Mouse (Mus musculus) granulocyte monocyte progenitor cell, adult 5-6 weeks (primary cell): ENCODE results near the gene Pmf1. TPM values are rescaled to one million over a fixed set of nuclear protein-coding genes. Genes with fewer than 3 reads are reported as not detected.

ENCODE experiments used
- ATAC-seq: replicated peaks from 2 replicates; pipeline ENCODE4 v1.8.0; 2016; ENCODE audit warnings: mild to moderate bottlenecking, moderate TSS enrichment, inconsistent platforms; ENCODE audit not compliant: poor library complexity, severe bottlenecking
- total RNA-seq, 2 experiments: library from RNA; stranded (forward) in 1 of 2; stranded (reverse) in 1 of 2; fragments of 200-712, 200-1000 nt in 1 of 2; fragments of >200 nt in 1 of 2; fragmentation: Nextera tagmentation in 1 of 2; gene quantifications; 2 replicates each; pipeline ENCODE4 v1.2.3; 2014 to 2017

Pmf1 gene
- total RNA-seq, 2 experiments from 2014 or later: 115 to 141 TPM

DNA sequence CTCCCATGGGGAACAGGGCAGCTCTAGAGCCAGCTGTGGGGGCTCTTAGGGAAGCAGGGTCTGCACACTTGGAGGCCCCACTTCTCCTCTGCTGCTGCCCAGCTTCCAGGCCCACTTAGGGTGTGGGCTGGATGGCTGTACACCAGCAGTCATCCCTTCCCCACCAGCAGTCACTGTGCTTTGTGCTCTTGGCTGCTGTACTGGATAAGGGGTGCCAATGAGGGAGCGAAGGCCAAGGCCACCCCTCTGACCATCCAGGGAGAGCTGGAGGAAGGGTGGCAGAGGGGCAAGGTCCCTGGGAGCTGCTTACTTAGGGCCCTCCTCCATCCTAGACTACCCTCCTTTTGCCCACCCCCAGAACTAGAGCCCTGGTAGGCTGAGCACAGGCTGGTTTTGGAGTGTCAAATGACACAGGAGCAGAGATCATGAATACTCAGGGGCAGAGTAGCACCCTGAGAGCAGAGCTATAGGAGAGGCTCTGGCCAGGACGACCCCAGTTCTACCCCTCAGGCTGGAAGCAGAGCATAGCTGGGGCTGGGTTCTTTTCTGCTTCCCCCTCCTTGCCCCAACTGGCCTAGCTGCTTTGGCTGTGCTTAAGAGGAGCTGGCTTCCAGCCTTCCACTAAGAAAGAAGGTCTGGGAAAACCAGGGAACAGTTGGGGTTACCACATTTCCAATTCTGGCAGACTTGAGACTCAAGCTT is 48.4 kb downstream of the Pmf1 start:
- no peak for ATAC-seq

- ATAC-seq: no peak
These were observed 49.0 kb downstream of the Pmf1 start for GRCm38 (mm10) chr3:88361096-88361495.

DNA sequence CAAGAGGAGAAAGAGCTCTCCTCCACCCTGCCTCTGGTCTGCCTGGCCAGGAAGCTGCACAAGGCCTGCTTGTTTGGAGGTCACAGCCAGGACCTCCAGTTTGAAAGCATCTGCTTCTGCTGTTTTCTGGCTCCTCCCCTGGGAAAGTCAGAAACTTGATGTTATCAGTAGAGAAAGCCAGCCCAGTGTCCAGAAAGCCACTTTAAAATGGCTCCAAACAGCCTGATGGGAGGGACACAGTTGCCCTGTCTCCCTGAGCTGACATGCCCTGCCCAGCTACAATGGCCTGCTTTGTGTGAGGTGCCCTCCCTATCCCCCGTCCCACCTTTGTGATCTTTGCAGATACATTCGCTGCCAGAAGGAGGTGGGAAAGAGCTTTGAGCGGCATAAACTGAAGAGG is 50.1 kb downstream of the Pmf1 start:
- ATAC-seq: no peak

DNA sequence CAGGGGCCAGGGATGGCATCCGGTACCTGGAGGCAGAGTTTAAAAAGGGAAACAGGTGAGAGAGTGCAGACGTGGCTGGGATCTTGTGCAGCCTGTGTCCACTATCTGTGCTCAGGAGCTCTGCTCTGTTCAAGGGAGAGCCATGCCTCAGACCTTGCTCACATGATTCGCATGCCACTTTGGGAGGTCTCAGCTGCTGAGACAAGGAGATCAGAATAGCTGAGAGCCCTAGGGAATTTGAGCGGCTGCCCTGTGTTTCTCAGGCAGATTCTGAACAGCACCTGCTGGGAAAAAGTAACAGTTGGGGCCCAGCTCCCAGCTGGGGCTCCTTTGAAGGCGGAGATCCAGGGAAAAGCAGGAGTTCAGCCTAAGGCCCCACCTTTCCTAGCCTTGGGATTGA is 50.5 kb downstream of the Pmf1 start:
- no peak for ATAC-seq

GRCm38 (mm10) chr3:88354396-88355165 is 55.5 kb downstream of the Pmf1 start:
- no peak for ATAC-seq

DNA sequence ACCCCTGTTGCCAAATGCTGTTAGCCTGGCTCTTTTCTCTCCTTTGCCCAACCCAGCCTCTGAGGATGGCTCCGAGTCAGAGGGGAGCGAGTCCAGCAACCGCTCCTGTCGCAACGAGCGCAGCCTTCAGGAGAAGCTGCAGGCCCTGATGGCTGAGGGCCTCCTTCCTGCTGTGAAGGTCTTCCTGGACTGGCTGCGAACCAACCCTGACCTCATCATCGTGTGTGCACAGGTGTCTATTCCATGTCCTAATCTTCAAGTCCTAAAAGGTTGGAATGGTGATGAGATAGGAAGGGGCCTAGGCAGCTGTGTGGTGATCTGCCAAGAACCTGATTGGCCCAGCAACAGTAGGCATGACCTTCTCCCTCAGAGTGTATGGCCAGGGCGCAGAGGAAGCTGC is 57.2 kb downstream of the Pmf1 start:
- no peak for ATAC-seq

GRCm38 (mm10) chr3:88350732-88351131 is 59.4 kb downstream of the Pmf1 start:
- ATAC-seq: no peak

Other genes starting within 250 kb of the Pmf1 start
- not detected in 2 replicates for gene Rhbg, start 155.6 kb downstream of the Pmf1 start, total RNA-seq (2014; fragmentation: Nextera tagmentation)
- not detected in 2 replicates for gene Rhbg, start 155.6 kb downstream of the Pmf1 start, total RNA-seq (2017)
- not detected in 2 replicates for gene Gm38392, start 123.1 kb downstream of the Pmf1 start, total RNA-seq (2014; fragmentation: Nextera tagmentation)
- gene Gm38392, start 123.1 kb downstream of the Pmf1 start, total RNA-seq (2017): not detected in 2 replicates
- 13.8 and 19.0 TPM in 2 replicates for gene Tsacc, start 113.3 kb downstream of the Pmf1 start, total RNA-seq (2014; fragmentation: Nextera tagmentation)
- gene Tsacc, start 113.3 kb downstream of the Pmf1 start, total RNA-seq (2017): 7.5 and 10.0 TPM in 2 replicates
- gene Cct3, start 113.2 kb downstream of the Pmf1 start, total RNA-seq (2014; fragmentation: Nextera tagmentation): 499 and 506 TPM in 2 replicates
- 381 TPM in 2 replicates for gene Cct3, start 113.2 kb downstream of the Pmf1 start, total RNA-seq (2017)
- 123 and 165 TPM in 2 replicates for gene Glmp, start 85.3 kb downstream of the Pmf1 start, total RNA-seq (2014; fragmentation: Nextera tagmentation)
- 26.7 and 29.3 TPM in 2 replicates for gene Glmp, start 85.3 kb downstream of the Pmf1 start, total RNA-seq (2017)
- 0.56 and 2.0 TPM in 2 replicates for gene Tmem79, start 74.2 kb downstream of the Pmf1 start, total RNA-seq (2014; fragmentation: Nextera tagmentation)
- gene Tmem79, start 74.2 kb downstream of the Pmf1 start, total RNA-seq (2017): 0.78 and 1.8 TPM in 2 replicates
- 50.8 and 53.1 TPM in 2 replicates for gene Smg5, start 74.1 kb downstream of the Pmf1 start, total RNA-seq (2014; fragmentation: Nextera tagmentation)
- 64.1 and 79.0 TPM in 2 replicates for gene Smg5, start 74.1 kb downstream of the Pmf1 start, total RNA-seq (2017)
- not detected in 2 replicates for gene Paqr6, start 45.7 kb downstream of the Pmf1 start, total RNA-seq (2014; fragmentation: Nextera tagmentation)
- not detected in 2 replicates for gene Paqr6, start 45.7 kb downstream of the Pmf1 start, total RNA-seq (2017)
- gene Bglap3, start 37.6 kb downstream of the Pmf1 start, total RNA-seq (2014; fragmentation: Nextera tagmentation): not detected in 2 replicates
- not detected in 2 replicates for gene Bglap3, start 37.6 kb downstream of the Pmf1 start, total RNA-seq (2017)
- gene Bglap2, start 31.6 kb downstream of the Pmf1 start, total RNA-seq (2014; fragmentation: Nextera tagmentation): not detected in 2 replicates
- gene Bglap2, start 31.6 kb downstream of the Pmf1 start, total RNA-seq (2017): not detected in 2 replicates
- not detected in 2 replicates for gene Bglap, start 25.9 kb downstream of the Pmf1 start, total RNA-seq (2014; fragmentation: Nextera tagmentation)
- not detected in 2 replicates for gene Bglap, start 25.9 kb downstream of the Pmf1 start, total RNA-seq (2017)
- gene Slc25a44, start 14.8 kb upstream of the Pmf1 start, total RNA-seq (2014; fragmentation: Nextera tagmentation): 13.1 and 13.5 TPM in 2 replicates
- 11.6 and 13.8 TPM in 2 replicates for gene Slc25a44, start 14.8 kb upstream of the Pmf1 start, total RNA-seq (2017)
- 24.0 and 38.5 TPM in 2 replicates for gene Sema4a, start 50.9 kb upstream of the Pmf1 start, total RNA-seq (2014; fragmentation: Nextera tagmentation)
- gene Sema4a, start 50.9 kb upstream of the Pmf1 start, total RNA-seq (2017): 25.1 and 35.7 TPM in 2 replicates
- not detected in 2 replicates for gene Lmna, start 99.6 kb upstream of the Pmf1 start, total RNA-seq (2014; fragmentation: Nextera tagmentation)
- 0.41 and 1.6 TPM in 2 replicates for gene Lmna, start 99.6 kb upstream of the Pmf1 start, total RNA-seq (2017)
- 3.8 and 5.1 TPM in 2 replicates for gene Mex3a, start 122.1 kb upstream of the Pmf1 start, total RNA-seq (2014; fragmentation: Nextera tagmentation)
- gene Mex3a, start 122.1 kb upstream of the Pmf1 start, total RNA-seq (2017): 1.7 and 2.5 TPM in 2 replicates
- 1.0 and 1.2 TPM in 2 replicates for gene Rab25, start 138.0 kb upstream of the Pmf1 start, total RNA-seq (2014; fragmentation: Nextera tagmentation)
- not detected in 2 replicates for gene Rab25, start 138.0 kb upstream of the Pmf1 start, total RNA-seq (2017)
- 60.7 and 74.3 TPM in 2 replicates for gene Lamtor2, start 142.7 kb upstream of the Pmf1 start, total RNA-seq (2014; fragmentation: Nextera tagmentation)
- gene Lamtor2, start 142.7 kb upstream of the Pmf1 start, total RNA-seq (2017): 102 and 122 TPM in 2 replicates
- gene Ubqln4, start 143.4 kb upstream of the Pmf1 start, total RNA-seq (2014; fragmentation: Nextera tagmentation): 64.7 and 67.9 TPM in 2 replicates
- gene Ubqln4, start 143.4 kb upstream of the Pmf1 start, total RNA-seq (2017): 37.9 and 39.6 TPM in 2 replicates
- gene Ssr2, start 165.5 kb upstream of the Pmf1 start, total RNA-seq (2014; fragmentation: Nextera tagmentation): 401 and 434 TPM in 2 replicates
- 225 and 243 TPM in 2 replicates for gene Ssr2, start 165.5 kb upstream of the Pmf1 start, total RNA-seq (2017)
- 125 and 137 TPM in 2 replicates for gene Arhgef2, start 195.6 kb upstream of the Pmf1 start, total RNA-seq (2014; fragmentation: Nextera tagmentation)
- gene Arhgef2, start 195.6 kb upstream of the Pmf1 start, total RNA-seq (2017): 59.1 and 73.5 TPM in 2 replicates
- not detected in 2 replicates for gene Rxfp4, start 242.8 kb upstream of the Pmf1 start, total RNA-seq (2014; fragmentation: Nextera tagmentation)
- gene Rxfp4, start 242.8 kb upstream of the Pmf1 start, total RNA-seq (2017): not detected in 2 replicates